Mouse (Mus musculus): ENCODE results near the gene Rgma. TPM values are rescaled to one million over a fixed set of nuclear protein-coding genes. Genes with fewer than 3 reads are reported as not detected.

Gene Rgma
- polyA plus RNA-seq, 1 experiment from 2014 or later: 20.3 TPM

DNA sequence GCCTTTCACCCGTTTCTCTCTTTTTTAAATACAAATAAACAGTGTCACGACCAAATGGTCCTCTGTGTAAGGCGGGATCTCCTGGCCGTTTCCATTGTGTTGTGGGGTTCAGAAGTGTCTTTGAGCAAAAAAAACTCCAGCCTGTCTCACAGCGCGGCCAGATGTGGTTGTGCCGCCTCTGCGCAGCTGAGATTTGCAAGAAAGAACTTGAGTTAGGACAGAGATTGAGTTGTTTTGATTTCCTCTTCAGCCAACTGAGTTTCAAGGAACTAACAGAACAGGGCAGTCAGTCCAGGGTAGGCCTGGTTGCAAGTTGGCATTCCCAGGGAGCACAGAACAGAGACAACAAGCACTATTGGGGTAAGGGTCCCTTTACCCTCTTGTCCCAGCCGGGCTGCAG, 17.1 kb downstream of the Rgma start:
- Histone ChIP-seq H3K27me3 (no peaks in the 10 kb centered on the region), H3K4me1 (peaks cover 73% of the 10 kb centered on the region), H3K9me3 (no peaks in the 10 kb centered on the region), H3K9ac (replicated peaks) (peak overlapping the region; percentile 66), H3K4me2 (replicated peaks) (peak overlapping the region; percentile 89), H3K27ac (replicated peaks) (peak overlapping the region; percentile 77), H3K4me3 (peak overlapping the region; percentile 58), H3K36me3 (0 out of 2 replicates have a peak, but pooled peaks cover 2% of the 10 kb centered on the region)
- no peak for ATAC-seq (replicated peaks)
- WGBS: under 1% methylated on average over 9 of the region's 9 CpGs

DNA sequence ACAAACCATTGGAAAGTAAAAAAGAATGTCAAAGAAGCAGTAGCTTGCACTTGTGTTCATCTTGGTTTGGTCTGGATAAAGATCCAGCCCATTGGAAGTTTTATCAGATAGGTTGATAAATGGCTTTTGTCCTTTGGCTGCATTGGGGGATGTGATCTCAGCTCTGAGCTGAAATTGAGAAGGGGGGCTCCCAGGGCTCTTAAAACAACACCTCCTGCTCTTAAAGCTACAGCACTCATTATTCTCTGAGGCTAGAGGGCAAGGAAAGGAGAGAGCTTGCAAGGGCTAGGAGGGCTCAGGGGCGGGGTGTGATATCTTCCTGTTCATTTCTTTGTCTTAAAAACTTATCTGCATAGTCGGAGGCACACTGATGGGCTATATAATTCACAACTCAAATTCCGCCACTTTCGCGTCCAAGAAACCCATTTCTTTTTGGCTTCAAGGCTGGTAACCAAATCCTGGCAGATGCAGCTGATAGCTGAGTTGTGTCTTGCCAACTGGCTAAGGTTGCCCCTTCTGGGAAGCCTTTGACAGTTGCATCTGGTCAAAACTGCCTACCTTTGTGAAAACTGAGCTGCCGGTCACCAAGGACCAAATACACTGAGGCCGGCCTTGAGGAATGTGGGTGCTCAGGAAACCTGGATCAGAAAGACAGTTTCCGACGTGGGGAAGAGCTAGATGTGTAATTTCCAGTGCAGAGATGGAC, 18.2 kb downstream of the Rgma start:
- Histone ChIP-seq H3K4me2 (replicated peaks) (peak overlapping the region; percentile 89), H3K9me3 (no peaks in the 10 kb centered on the region), H3K4me3 (peak overlapping the region; percentile 58), H3K27me3 (no peaks in the 10 kb centered on the region), H3K27ac (replicated peaks) (peak overlapping the region; percentile 77), H3K9ac (replicated peaks) (peak overlapping the region; percentile 66), H3K36me3 (0 out of 2 replicates have a peak, but pooled peaks cover 2% of the 10 kb centered on the region), H3K4me1 (peaks cover 84% of the 10 kb centered on the region)
- 16% methylated on average over 9 of the region's 9 CpGs for WGBS
- ATAC-seq (replicated peaks): no peak

DNA sequence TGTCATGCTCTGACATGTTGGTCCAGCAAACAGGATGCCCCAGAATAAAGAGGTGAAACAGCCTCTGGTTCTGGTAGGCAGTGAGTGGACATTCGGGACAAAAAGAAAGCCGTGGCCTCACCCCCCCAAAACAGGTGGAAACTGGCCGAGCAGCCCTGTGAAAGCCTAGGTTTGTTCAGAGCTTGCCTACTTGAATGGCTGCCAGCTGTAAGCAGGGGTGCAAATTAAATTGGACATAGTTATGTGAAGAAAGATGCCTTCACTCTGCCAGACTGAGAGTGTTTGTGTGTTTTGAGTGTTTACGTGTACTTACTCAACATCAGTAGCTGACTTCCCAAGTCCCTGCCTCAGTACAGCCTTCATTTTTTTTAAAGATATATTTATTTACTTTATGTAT, 18.7 kb downstream of the Rgma start:
- Histone ChIP-seq H3K4me3 (peak overlapping the region; percentile 58), H3K27ac (replicated peaks) (peak overlapping the region; percentile 77), H3K9me3 (no peaks in the 10 kb centered on the region), H3K4me1 (peaks cover 85% of the 10 kb centered on the region), H3K27me3 (no peaks in the 10 kb centered on the region), H3K9ac (replicated peaks) (no peak overlapping the region), H3K36me3 (no peaks in the 10 kb centered on the region), H3K4me2 (replicated peaks) (peak overlapping the region; percentile 89)
- WGBS: 11% methylated on average over 4 of the region's 4 CpGs
- no peak for ATAC-seq (replicated peaks)

DNA sequence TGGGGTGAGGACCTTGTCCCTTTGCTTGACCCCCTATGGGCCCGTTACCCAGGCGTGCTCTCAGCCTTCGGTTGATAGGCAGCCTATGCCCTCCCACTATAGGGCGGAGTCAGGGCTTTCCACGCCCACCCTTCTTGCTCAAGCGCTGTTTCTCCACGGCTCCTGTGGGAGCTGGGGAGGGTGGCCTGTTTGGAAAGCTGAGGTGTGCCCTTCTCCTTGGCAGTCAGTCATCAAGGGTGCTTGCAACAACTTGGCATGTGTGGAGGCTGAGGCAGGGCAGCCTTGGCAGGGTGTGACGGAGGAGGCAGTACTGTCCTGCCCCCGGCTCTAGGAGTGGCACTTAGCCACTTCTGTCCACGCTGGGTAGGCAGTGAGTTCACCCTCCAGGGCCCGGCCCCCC, 23.0 kb downstream of the Rgma start:
- no peaks in the 10 kb centered on the region for H3K27me3 ChIP-seq
- H3K4me1 ChIP-seq: peaks cover 81% of the 10 kb centered on the region
- 6% methylated on average over 11 of the region's 11 CpGs for WGBS
- H3K9me3 ChIP-seq: no peaks in the 10 kb centered on the region
- peak overlapping the region; percentile 39; the same call in 1 of the 2 replicates for H3K4me3 ChIP-seq
- peak overlapping the region; percentile 62 for H3K4me2 ChIP-seq (replicated peaks)
- H3K9ac ChIP-seq (replicated peaks): peak overlapping the region; percentile 14; the same call in 1 of the 2 replicates
- peak overlapping the region; percentile 80 for H3K27ac ChIP-seq (replicated peaks)
- peak; percentile 21 for ATAC-seq (replicated peaks)
- no peaks in the 10 kb centered on the region for H3K36me3 ChIP-seq

DNA sequence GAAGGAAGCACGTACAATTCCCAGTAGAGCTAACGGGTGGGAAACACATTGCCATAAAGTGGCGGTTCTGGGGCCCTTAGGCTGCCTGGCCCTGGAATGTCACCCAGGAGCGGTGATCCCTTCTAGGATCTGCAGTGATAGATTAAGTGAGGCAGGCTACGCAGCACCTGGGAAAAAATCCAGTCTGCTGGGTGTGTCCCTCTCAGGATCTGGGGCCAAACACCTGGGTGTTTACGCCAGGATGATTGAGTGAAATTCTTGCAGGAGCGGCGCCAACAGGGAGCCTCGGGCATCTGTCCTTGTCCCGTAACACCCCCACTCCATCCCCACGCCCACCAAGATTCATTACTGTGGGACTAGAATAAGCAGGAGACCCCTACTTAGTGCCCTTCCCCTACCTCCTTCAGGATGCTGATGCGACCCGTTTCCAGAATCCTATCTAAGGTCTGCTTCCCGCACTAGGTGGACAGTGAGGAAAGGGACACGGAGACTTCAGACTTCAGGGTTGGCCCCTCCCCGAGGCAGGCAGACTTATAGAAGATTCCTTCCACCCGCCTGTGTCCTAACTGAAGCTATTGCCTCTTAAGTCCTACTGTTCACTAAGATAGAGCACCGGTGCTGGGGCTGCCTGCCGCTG, 23.6 kb downstream of the Rgma start:
- H3K36me3 ChIP-seq: no peaks in the 10 kb centered on the region
- peak; percentile 2; the same call in 1 of the 2 replicates for ATAC-seq (replicated peaks)
- peak overlapping the region; percentile 39 for H3K9ac ChIP-seq (replicated peaks)
- H3K4me2 ChIP-seq (replicated peaks): peak overlapping the region; percentile 62
- peak overlapping the region; percentile 39 for H3K4me3 ChIP-seq
- H3K27me3 ChIP-seq: no peaks in the 10 kb centered on the region
- no peaks in the 10 kb centered on the region for H3K9me3 ChIP-seq
- peaks cover 75% of the 10 kb centered on the region for H3K4me1 ChIP-seq
- 3% methylated on average over 19 of the region's 19 CpGs for WGBS
- peak overlapping the region; percentile 80 for H3K27ac ChIP-seq (replicated peaks)

DNA sequence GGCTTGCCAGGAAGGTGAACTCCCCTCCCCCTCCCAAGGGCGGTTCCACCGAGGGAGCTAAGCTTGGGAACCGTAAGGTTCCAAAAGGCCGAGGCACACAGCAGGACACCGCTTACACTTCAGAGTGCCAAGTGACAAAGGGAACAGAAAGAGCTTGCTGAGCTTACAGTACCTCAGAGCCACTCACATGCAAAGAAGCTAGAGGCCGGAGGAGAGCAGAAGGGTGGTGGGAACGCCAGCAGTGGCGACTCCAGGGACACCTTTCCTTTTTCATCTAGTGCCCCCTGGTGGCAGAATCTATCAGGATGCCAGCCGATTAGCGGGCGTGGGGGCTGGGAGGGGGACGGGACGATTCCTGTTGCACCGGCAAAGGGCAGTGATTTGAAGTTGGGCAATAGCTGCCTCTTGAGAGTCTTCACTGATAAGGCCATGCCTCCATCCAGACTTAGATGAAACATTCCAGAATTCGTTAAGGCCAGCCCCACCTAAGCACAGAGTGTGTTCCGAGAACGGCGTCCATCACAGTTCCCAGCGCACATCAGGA, 24.3 kb downstream of the Rgma start:
- Histone ChIP-seq H3K4me1 (peaks cover 72% of the 10 kb centered on the region), H3K36me3 (no peaks in the 10 kb centered on the region), H3K4me3 (peak overlapping the region; percentile 39), H3K4me2 (replicated peaks) (peak overlapping the region; percentile 62), H3K27me3 (no peaks in the 10 kb centered on the region), H3K9me3 (no peaks in the 10 kb centered on the region), H3K27ac (replicated peaks) (peak overlapping the region; percentile 80), H3K9ac (replicated peaks) (peak overlapping the region; percentile 39)
- ATAC-seq (replicated peaks): peak; percentile 71
- 1% methylated on average over 19 of the region's 19 CpGs for WGBS

DNA sequence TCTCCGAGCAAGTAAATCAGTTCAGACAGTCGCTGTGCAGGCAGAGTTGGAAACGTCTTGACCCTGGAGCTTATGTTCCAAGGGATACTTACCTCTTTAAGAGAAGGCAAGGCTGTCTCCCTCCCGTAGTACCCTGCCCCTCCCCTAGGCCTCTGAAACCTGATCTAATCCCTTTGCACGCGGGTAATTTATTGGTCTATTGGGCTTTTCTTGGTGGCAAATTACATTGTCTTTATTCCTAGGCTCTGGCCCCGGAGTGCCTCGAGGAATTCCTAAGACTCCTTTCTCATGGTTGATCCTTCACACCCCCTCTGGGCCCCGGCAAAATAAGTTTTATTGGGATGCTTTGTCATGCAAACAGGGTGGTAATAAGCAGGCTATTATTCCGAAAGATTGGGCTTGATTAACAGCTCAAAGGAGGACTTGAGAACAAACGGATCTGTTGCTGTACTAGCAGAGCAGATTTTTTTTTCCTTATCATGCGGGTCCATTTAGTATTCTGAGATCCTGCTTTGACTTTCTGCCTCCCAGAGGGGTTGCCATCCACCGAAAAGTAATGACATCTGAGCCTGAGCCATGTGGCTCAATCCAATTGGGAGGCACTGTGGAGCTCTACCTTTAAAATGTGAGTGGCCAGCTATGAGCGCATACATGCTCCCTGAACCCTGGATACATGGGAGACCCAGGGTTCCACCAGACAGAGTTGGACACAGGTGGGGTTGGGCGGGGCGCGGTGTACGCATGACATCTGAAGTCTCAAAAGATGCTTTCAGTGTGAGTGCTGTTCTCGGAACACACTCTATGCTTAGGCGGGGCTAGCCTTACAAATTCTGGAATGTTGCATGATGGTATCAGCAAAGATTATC, 25.0 kb downstream of the Rgma start:
- peak; percentile 67 for ATAC-seq (replicated peaks)
- no peaks in the 10 kb centered on the region for H3K9me3 ChIP-seq
- H3K36me3 ChIP-seq: no peaks in the 10 kb centered on the region; the same call in 1 of the 2 replicates
- peak overlapping the region; percentile 39; the same call in 1 of the 2 replicates for H3K9ac ChIP-seq (replicated peaks)
- WGBS: 3% methylated on average over 20 of the region's 20 CpGs
- peaks cover 71% of the 10 kb centered on the region for H3K4me1 ChIP-seq
- no peaks in the 10 kb centered on the region for H3K27me3 ChIP-seq
- peak overlapping the region; percentile 39 for H3K4me3 ChIP-seq
- H3K27ac ChIP-seq (replicated peaks): peak overlapping the region; percentile 80
- H3K4me2 ChIP-seq (replicated peaks): peak overlapping the region; percentile 62

DNA sequence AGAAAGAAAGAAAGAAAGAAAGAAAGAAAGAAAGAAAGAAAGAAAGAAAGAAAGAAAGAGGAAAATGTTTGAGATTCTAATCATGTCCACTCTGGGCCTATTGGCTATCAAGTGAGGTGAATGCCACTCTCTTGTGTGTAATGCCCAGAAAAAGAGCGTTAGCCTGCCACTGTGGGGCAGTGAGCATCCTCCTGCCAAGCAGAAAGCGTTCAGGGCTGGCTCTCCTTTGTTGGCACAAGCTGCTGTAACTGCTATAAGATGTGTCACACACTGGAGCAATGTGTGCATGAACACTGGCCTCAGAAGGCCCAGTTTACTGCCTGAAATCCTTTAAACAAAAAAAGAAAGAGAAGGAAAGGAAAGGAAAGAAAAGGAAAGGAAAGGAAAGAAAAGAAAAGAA, 26.8 kb downstream of the Rgma start:
- H3K36me3 ChIP-seq: peaks cover 7% of the 10 kb centered on the region
- ATAC-seq (replicated peaks): no peak

DNA sequence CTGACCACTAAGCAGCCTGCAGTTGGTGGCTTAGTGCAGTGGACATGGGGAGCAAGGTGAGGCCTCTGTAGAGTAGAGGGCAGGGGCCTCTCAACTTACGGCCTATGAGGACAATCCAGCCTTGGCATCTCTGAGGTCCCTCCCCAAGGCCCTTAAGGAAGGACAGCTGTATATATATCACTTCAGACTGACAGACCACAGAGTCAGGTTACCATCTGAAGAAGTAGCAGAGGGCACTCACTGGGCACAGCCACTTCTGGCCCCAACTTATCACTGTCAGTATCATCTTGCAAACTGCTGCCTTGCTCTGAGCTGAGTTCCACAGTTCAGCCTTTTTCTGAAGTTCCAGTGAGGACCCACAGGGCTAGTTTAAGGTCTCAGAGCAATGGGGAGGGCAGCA, 27.4 kb downstream of the Rgma start:
- Histone ChIP-seq H3K4me1 (peaks cover 49% of the 10 kb centered on the region), H3K9ac (replicated peaks) (no peak overlapping the region), H3K27ac (replicated peaks) (peak overlapping the region; percentile 47)

More for the DNA sequence above, 26.8 kb downstream of the Rgma start:
- Histone ChIP-seq H3K4me2 (replicated peaks) (no peak overlapping the region), H3K4me3 (no peak overlapping the region), H3K4me1 (peaks cover 55% of the 10 kb centered on the region), H3K27me3 (no peaks in the 10 kb centered on the region), H3K9me3 (no peaks in the 10 kb centered on the region), H3K27ac (replicated peaks) (no peak overlapping the region), H3K9ac (replicated peaks) (no peak overlapping the region)
- WGBS: 9% methylated on average over 2 of the region's 2 CpGs

DNA sequence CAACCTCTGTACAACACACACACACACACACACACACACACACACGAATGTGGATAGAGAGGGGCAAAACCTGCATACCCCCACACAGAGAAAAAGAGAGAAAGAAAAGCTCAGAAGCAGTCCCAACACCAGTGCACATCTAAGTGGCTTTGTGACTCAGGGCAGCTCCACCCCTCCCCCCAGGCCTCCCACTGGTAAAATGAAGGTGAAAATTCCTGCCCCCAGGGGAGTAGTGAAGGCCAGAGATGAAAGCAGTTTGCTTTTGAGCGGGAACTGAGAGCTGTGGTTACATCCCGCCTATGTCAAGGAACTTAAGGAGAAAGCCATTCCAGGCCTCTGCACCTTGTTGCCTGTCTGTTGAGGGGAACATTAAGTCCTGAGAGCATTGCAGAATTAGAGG, 28.2 kb downstream of the Rgma start:
- WGBS: 54% methylated on average over 3 of the region's 3 CpGs
- ATAC-seq (replicated peaks): no peak
- Histone ChIP-seq H3K4me3 (no peak overlapping the region), H3K36me3 (peaks cover 7% of the 10 kb centered on the region), H3K9me3 (no peaks in the 10 kb centered on the region), H3K4me1 (peaks cover 40% of the 10 kb centered on the region), H3K9ac (replicated peaks) (no peak overlapping the region), H3K27me3 (no peaks in the 10 kb centered on the region), H3K4me2 (replicated peaks) (no peak overlapping the region), H3K27ac (replicated peaks) (no peak overlapping the region)

More for the DNA sequence above, 27.4 kb downstream of the Rgma start:
- Histone ChIP-seq H3K36me3 (peaks cover 7% of the 10 kb centered on the region), H3K9me3 (no peaks in the 10 kb centered on the region), H3K27me3 (no peaks in the 10 kb centered on the region), H3K4me2 (replicated peaks) (no peak overlapping the region), H3K4me3 (no peak overlapping the region)
- no peak for ATAC-seq (replicated peaks)
- WGBS: 67% methylated on average over 1 of the region's 1 CpGs

DNA sequence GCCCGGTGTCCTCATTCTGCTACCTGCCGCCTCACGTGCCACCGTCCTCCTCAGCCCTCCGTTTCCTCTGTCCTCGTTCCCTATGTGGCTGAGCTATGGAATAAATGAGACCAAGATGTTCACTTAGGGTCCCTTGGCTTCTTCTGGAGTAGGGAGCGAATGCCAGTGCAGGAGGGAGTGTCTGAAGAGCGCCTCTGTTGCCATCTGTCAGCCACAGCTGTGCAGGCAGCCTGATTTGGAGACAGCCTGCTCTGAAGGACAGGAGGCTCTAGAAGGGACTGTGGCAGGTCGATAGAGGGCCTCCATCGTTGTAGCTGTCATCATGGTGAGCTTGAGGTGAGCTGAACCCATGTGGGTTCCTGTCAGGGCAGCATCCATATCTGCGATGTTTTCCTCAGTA, 30.2 kb downstream of the Rgma start:
- H3K4me2 ChIP-seq (replicated peaks): no peak overlapping the region
- no peak for ATAC-seq (replicated peaks)
- H3K27me3 ChIP-seq: no peaks in the 10 kb centered on the region
- WGBS: 92% methylated on average over 11 of the region's 11 CpGs
- H3K9me3 ChIP-seq: no peaks in the 10 kb centered on the region
- H3K27ac ChIP-seq (replicated peaks): no peak overlapping the region
- peaks cover 20% of the 10 kb centered on the region for H3K4me1 ChIP-seq
- H3K36me3 ChIP-seq: peaks cover 13% of the 10 kb centered on the region
- no peak overlapping the region for H3K4me3 ChIP-seq
- H3K9ac ChIP-seq (replicated peaks): no peak overlapping the region

Measured in forebrain, embryonic 15.5 days (tissue).